Comparison of ENCODE assay signal across 9 mouse cellular contexts in the genomic region with DNA sequence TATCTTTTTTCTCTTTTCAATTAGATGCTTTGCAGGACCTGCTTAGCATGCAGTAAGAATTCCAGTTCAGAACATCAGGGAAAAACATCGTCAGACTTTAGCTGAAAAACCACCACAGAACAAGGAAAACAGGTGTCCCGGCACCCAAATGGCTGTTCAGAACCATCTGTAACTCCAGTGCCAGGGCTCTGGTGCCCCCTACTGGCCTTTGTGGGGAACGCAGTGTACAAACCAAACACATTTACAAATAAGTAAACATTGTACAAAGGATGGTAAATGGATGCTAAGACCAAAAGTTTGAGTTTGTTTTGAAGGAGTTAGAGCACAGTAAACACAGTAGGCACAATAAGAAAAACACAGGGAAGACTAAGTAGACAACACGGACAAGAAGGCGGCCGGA.
A peak's percentile ranks its signal among the peaks of the same experiment; 100 is the strongest.
DNase-seq lines count a peak whose midpoint lies in the region; ATAC-seq and TF ChIP-seq lines count a peak whose summit lies in the region.
"Had no signal": no experiment of that assay in that cellular context is flagged by ENCODE, and none has a peak within 500 bp of the region (broad histone marks: within the 10 kb centered on the region; RNA-seq: fewer than 3 reads in every experiment).

No protein-coding gene starts in this region.

- H3K9ac ChIP-seq in kidney, embryonic 16.5 days (replicated peaks; ENCODE audit: low read length): no peak overlapping the region

- no peaks in the 10 kb centered on the region for H3K27me3 ChIP-seq in kidney, adult 2 months (replicated peaks; ENCODE audit: control insufficient read depth, insufficient read depth, low read length)
- no peaks in the 10 kb centered on the region for H3K27me3 ChIP-seq in kidney, embryonic 16.5 days (ENCODE audit: insufficient read depth, low read length)

- ATAC-seq in kidney, embryonic 16.5 days (ENCODE audit: low FRiP score, low TSS enrichment): no peak
- ATAC-seq in megakaryocyte-erythroid progenitor cell, adult 5-6 weeks (replicated peaks; ENCODE audit: low FRiP score, low TSS enrichment, poor library complexity, severe bottlenecking): peak; percentile 65; the same call in 1 of the 2 replicates
- ATAC-seq: hindbrain, embryonic 16.5 days had no signal

- H3K4me3 ChIP-seq in kidney, adult 2 months (ENCODE audit: insufficient read depth, low read depth, low read length): no peak overlapping the region
- H3K4me3 ChIP-seq in kidney, embryonic 16.5 days (ENCODE audit: low read length): no peak overlapping the region

- TF ChIP-seq CTCF in kidney, adult 2 months (conservative IDR thresholded peaks at IDR 0.05; ENCODE audit: insufficient read depth, insufficient read length, low read depth, low read length): peak; percentile 54

- H3K9me3 ChIP-seq in kidney, embryonic 16.5 days (ENCODE audit: low read length): peaks cover 13% of the 10 kb centered on the region; the same call in 1 of the 2 replicates

- no peak for TF ChIP-seq POLR2A in kidney, adult 2 months (IDR thresholded peaks at IDR 0.05; ENCODE audit: low read depth, low read length)

- H3K27ac ChIP-seq in kidney, adult 2 months (ENCODE audit: insufficient read depth, low read depth, low read length): no peak overlapping the region
- H3K27ac ChIP-seq in kidney, embryonic 16.5 days (ENCODE audit: low read length): no peak overlapping the region

- 92% methylated on average over 6 of the region's 6 CpGs for WGBS in kidney, adult 2 months
- WGBS in kidney, embryonic 16.5 days: 86% methylated on average over 6 of the region's 6 CpGs

- peaks cover 5% of the 10 kb centered on the region; the same call in 1 of the 2 replicates for H3K36me3 ChIP-seq in kidney, adult 2 months (ENCODE audit: control insufficient read depth, insufficient read depth, low read length)
- peaks cover 43% of the 10 kb centered on the region for H3K36me3 ChIP-seq in kidney, embryonic 16.5 days (ENCODE audit: insufficient read depth, low read length)

- H3K4me1 ChIP-seq in kidney, adult 2 months (ENCODE audit: control insufficient read depth, insufficient read depth, low read length): no peaks in the 10 kb centered on the region
- no peaks in the 10 kb centered on the region for H3K4me1 ChIP-seq in kidney, embryonic 16.5 days (ENCODE audit: insufficient read depth, low read length)

- no peak overlapping the region for H3K4me2 ChIP-seq in kidney, embryonic 16.5 days (replicated peaks; ENCODE audit: low read depth, low read length)

- DNase-seq in kidney, adult 2 months: peak; percentile 12
- DNase-seq in CD8-positive naive resting alpha-beta T cell, adult 2 months (ENCODE audit: low read depth in 2 of 2, low spot score in 2 of 2): peak; percentile 8 to 14
- peak; percentile 28 for DNase-seq in T-cell, adult 2 months (ENCODE audit: low spot score)
- DNase-seq in ovary, postnatal 14 days (ENCODE audit: low spot score): no peak
- no peak for DNase-seq in adrenal gland, adult (ENCODE audit: inconsistent age in 2 of 2, low spot score in 1 of 2)
- no peak for DNase-seq in neural tube, embryonic 10.5 days (ENCODE audit: extremely low spot score, low spot score)

Comparison
In these comparisons a context has a peak if more than half of its experiments do, and no peak if none do; other contexts are left out.
1. DNase-seq: peak in kidney, adult 2 months (single experiment), CD8-positive naive resting alpha-beta T cell, adult 2 months (2 of 2) and T-cell, adult 2 months (single experiment); none in ovary, postnatal 14 days (single experiment), adrenal gland, adult (0 of 2) and neural tube, embryonic 10.5 days (single experiment).